8 mouse cellular contexts compared by ENCODE assay signal in the genomic region with DNA sequence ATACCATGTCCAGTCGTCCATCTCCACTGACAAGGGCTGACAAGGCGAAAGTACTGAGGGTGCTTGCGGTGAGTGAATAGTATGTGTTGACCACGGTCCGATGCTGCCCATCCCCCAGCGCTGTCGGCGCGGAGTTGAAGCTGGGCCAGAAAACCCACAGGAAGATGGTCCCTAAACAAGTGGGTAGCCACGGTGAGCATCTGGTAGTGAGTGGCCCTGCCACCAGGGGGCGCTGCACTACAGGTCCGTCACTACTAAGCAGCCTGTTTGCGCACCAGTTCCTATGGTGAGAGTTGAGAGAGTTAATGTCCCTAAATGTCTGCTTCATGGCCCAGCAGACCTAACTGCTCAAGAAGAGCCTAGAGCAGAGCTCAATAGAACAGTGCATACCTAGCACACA. TPM values are rescaled to one million over a fixed set of nuclear protein-coding genes. Genes with fewer than 3 reads are reported as not detected.
DNase-seq lines count a peak whose midpoint lies in the region; TF ChIP-seq lines count a peak whose summit lies in the region.
"Had no signal": no experiment of that assay in that cellular context is flagged by ENCODE, and none has a peak within 500 bp of the region (broad histone marks: within the 10 kb centered on the region; RNA-seq: fewer than 3 reads in every experiment).

No protein-coding gene starts in this region.

- peak; percentile 97 for TF ChIP-seq CTCF in bone marrow macrophage, adult 2 months (IDR thresholded peaks at IDR 0.05; ENCODE audit: low read depth, low read length)

- H3K27ac ChIP-seq in bone marrow macrophage, adult 2 months (ENCODE audit: insufficient read depth, low read depth, low read length): no peak overlapping the region

- no peak overlapping the region for H3K4me3 ChIP-seq in bone marrow macrophage, adult 2 months (ENCODE audit: insufficient read depth, low read length)

- H3K4me1 ChIP-seq in bone marrow macrophage, adult 2 months (ENCODE audit: control insufficient read depth, insufficient read depth, low read length): no peaks in the 10 kb centered on the region

- DNase-seq in A20 (ENCODE audit: low read depth, low spot score): peak; percentile 79
- peak; percentile 88 for DNase-seq in CD4-positive, CD25-positive, alpha-beta regulatory T cell, adult 2 months (ENCODE audit: low read depth, low spot score)
- peak; percentile 69 for DNase-seq in forelimb bud, embryonic 11.5 days (ENCODE audit: low read depth, low spot score)
- peak; percentile 88 for DNase-seq in kidney, postnatal 10 days
- peak; percentile 76 for DNase-seq in lung, postnatal 10 days
- DNase-seq in spleen, adult 18-20 months: peak; percentile 41 to 78

- TF ChIP-seq POLR2A in bone marrow macrophage, adult 2 months (IDR thresholded peaks at IDR 0.05; ENCODE audit: borderline replicate concordance, low read depth, low read length): no peak

RNA-seq across cellular contexts. Expression of gene Rhbg, which starts 8.7 kb away (rescaled TPM):
- polyA plus RNA-seq in bone marrow macrophage, adult 2 months (2012; ENCODE audit: insufficient read depth, insufficient read length, missing spikeins): not detected in 2 replicates

RNA-seq across cellular contexts. Expression of gene Gm38392, which starts 41.2 kb away (rescaled TPM):
- polyA plus RNA-seq in bone marrow macrophage, adult 2 months (2012; ENCODE audit: insufficient read depth, insufficient read length, missing spikeins): 0.48 TPM in 1 of 2 replicates, not detected in the other
- polyA plus RNA-seq: large intestine, adult 2 months had no signal

RNA-seq across cellular contexts. Expression of gene Tsacc, which starts 51.0 kb away (rescaled TPM):
- 10.1 and 11.4 TPM in 2 replicates for polyA plus RNA-seq in bone marrow macrophage, adult 2 months (2012; ENCODE audit: insufficient read depth, insufficient read length, missing spikeins)

RNA-seq across cellular contexts. Expression of gene Cct3, which starts 51.1 kb away (rescaled TPM):
- polyA plus RNA-seq in bone marrow macrophage, adult 2 months (2012; ENCODE audit: insufficient read depth, insufficient read length, missing spikeins): 75.3 and 76.5 TPM in 2 replicates
